Mouse (Mus musculus) spleen, embryonic (tissue): ENCODE data around the gene Tmem268.

Source experiments
- CTCF ChIA-PET: fragments of 350-600 bp; sonication (Branson Sonifier 250); formaldehyde crosslinking; loops from one replicate; lab custom pipeline; 2022; lab: Charles Lee

The Tmem268 gene

GRCm38 (mm10) chr4:63558407-63559081 lies at the start of gene Tmem268:
Tmem268 (plus strand) TSS chr4:63558781.
- CTCF ChIA-PET, result no interaction called here

GRCm38 (mm10) chr4:63512921-63513320 lies 45.7 kb upstream of the Tmem268 start:
- CTCF ChIA-PET, result interaction anchor here (0.6 kb wide), 1 partner anchor 48 kb away, joined by 5 read pairs; no protein-coding TSS in a partner anchor

- CTCF ChIA-PET, result interaction anchor here (0.6 kb wide), 1 partner anchor 40 kb away, joined by 15 read pairs; no protein-coding TSS in a partner anchor
These were observed 44.1 kb upstream of the Tmem268 start for GRCm38 (mm10) chr4:63514454-63514984.

GRCm38 (mm10) chr4:63515021-63515420 lies 43.6 kb upstream of the Tmem268 start:
- CTCF ChIA-PET, result interaction anchor here (0.6 kb wide), 1 partner anchor 39 kb away, joined by 15 read pairs; no protein-coding TSS in a partner anchor

- CTCF ChIA-PET, result no interaction called here
These were observed 36.7 kb upstream of the Tmem268 start for GRCm38 (mm10) chr4:63521813-63522419.

GRCm38 (mm10) chr4:63525514-63525913 lies 33.1 kb upstream of the Tmem268 start:
- CTCF ChIA-PET, result no interaction called here

- CTCF ChIA-PET, result no interaction called here
These were observed 29.6 kb upstream of the Tmem268 start for GRCm38 (mm10) chr4:63528946-63529345.

GRCm38 (mm10) chr4:63530409-63530808 lies 28.2 kb upstream of the Tmem268 start:
- CTCF ChIA-PET, result no interaction called here

GRCm38 (mm10) chr4:63537602-63538001 lies 21.0 kb upstream of the Tmem268 start:
- CTCF ChIA-PET, result no interaction called here

GRCm38 (mm10) chr4:63542209-63542608 lies 16.4 kb upstream of the Tmem268 start:
- CTCF ChIA-PET, result interaction anchor here (0.5 kb wide), 1 partner anchor 1018 kb away, joined by 3 read pairs; no protein-coding TSS in a partner anchor

GRCm38 (mm10) chr4:63543746-63544493 lies 14.7 kb upstream of the Tmem268 start:
- CTCF ChIA-PET, result no interaction called here

- CTCF ChIA-PET, result no interaction called here
These were observed 13.9 kb upstream of the Tmem268 start, which contains the start of gene Atp6v1g1 for GRCm38 (mm10) chr4:63544494-63545230. Atp6v1g1 (plus strand) TSS chr4:63544772.

GRCm38 (mm10) chr4:63545231-63545958 lies 13.2 kb upstream of the Tmem268 start:
- CTCF ChIA-PET, result interaction anchor here (0.6 kb wide), 2 partner anchors 56 to 74 kb away, joined by 5 to 6 read pairs; no protein-coding TSS in a partner anchor

GRCm38 (mm10) chr4:63546441-63547055 lies 12.0 kb upstream of the Tmem268 start:
- CTCF ChIA-PET, result interaction anchor here (0.5 to 0.6 kb wide), 2 partner anchors 38 to 169 kb away, joined by 3 to 6 read pairs; no protein-coding TSS in a partner anchor

- CTCF ChIA-PET, result no interaction called here
These were observed 10.8 kb upstream of the Tmem268 start for GRCm38 (mm10) chr4:63547799-63548198.

- CTCF ChIA-PET, result no interaction called here
These were observed 10.1 kb upstream of the Tmem268 start for GRCm38 (mm10) chr4:63548491-63548890.

GRCm38 (mm10) chr4:63550908-63551307 lies 7.7 kb upstream of the Tmem268 start:
- CTCF ChIA-PET, result no interaction called here

- CTCF ChIA-PET, result no interaction called here
These were observed 5.7 kb upstream of the Tmem268 start for GRCm38 (mm10) chr4:63552865-63553264.

GRCm38 (mm10) chr4:63553789-63554576 lies 4.6 kb upstream of the Tmem268 start:
- CTCF ChIA-PET, result interaction anchor here (0.7 kb wide), 2 partner anchors 39 to 311 kb away, joined by 10 to 15 read pairs; no protein-coding TSS in a partner anchor
